Mouse (Mus musculus): ENCODE data around the gene Adamts15.

DNA sequence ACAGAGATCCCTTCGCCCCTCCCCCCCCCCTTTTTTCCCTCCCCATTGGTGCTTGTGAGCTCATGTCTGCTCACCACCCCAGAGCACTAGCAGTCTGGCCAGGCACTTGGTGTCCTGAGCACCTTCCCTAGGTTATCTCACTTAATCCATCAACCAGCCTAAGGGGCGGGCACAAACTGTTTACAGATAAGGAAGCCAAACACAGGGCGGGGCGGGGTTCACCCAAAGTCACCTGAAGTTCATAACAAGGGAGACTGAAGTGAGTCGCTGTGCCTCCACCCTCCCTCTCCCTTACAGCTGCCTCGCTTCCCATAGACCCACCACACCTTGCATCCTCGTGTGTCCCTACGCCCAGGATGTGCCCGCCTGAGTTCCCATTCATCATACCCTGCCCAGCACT, 41.7 kb downstream of the Adamts15 start:
- TF ChIP-seq CTCF (IDR thresholded peaks at IDR 0.05; ENCODE audit: low read depth, low read length) (no peak), POLR2A (IDR thresholded peaks at IDR 0.05; ENCODE audit: borderline replicate concordance, low read depth, low read length) (no peak)
